Mouse (Mus musculus): ENCODE measurements around the gene Fli1. TPM values are rescaled to one million over a fixed set of nuclear protein-coding genes. Genes with fewer than 3 reads are reported as not detected.

Fli1 gene
- polyA plus RNA-seq, 1 experiment from 2014 or later: 56.7 TPM

- no peak overlapping the region for H3K4me3 ChIP-seq
- DNase-seq (ENCODE audit: low spot score): no peak
- H3K9me3 ChIP-seq: no peaks in the 10 kb centered on the region
- H3K27me3 ChIP-seq (replicated peaks; ENCODE audit: low read depth, poor library complexity, severe bottlenecking): no peaks in the 10 kb centered on the region
- H3K4me1 ChIP-seq: peaks cover 24% of the 10 kb centered on the region
- H3K27ac ChIP-seq (replicated peaks): no peak overlapping the region
- H3K36me3 ChIP-seq (replicated peaks): peaks cover 66% of the 10 kb centered on the region
Measured at GRCm38 (mm10) chr9:32488627-32489026, 54.0 kb downstream of the Fli1 start.

DNA sequence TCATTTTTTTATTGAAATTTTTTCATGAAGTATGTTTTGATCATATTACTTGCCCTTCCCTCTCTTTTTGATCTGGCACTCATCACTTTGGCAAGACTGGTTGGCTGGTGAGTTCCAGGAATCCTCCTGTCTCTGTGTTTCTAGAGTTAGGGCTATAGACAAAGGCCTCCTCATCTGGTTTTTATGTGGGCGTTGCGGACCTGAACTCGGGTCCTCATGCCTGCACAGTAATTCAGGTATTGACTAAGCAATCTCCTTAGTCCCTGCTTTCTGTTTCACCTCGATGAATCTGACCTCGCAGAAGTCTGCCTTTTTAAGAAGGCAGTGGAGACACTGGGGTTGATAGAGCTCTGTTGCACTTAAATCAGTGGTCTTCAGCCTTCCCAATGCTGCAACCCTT is 54.8 kb downstream of the Fli1 start:
- no peak overlapping the region for H3K4me3 ChIP-seq

GRCm38 (mm10) chr9:32487401-32487800 is 55.3 kb downstream of the Fli1 start:
- 90% methylated on average over 4 of the region's 4 CpGs for WGBS

More for the DNA sequence above, 54.8 kb downstream of the Fli1 start:
- no peak for DNase-seq (ENCODE audit: low spot score)
- H3K36me3 ChIP-seq (replicated peaks): peaks cover 69% of the 10 kb centered on the region
- H3K4me1 ChIP-seq: peaks cover 22% of the 10 kb centered on the region
- WGBS: 95% methylated on average over 5 of the region's 5 CpGs
- no peak overlapping the region for H3K27ac ChIP-seq (replicated peaks)
- H3K9me3 ChIP-seq: no peaks in the 10 kb centered on the region
- no peaks in the 10 kb centered on the region for H3K27me3 ChIP-seq (replicated peaks; ENCODE audit: low read depth, poor library complexity, severe bottlenecking)

GRCm38 (mm10) chr9:32480418-32480817 is 62.2 kb downstream of the Fli1 start:
- Histone ChIP-seq H3K9me3 (no peaks in the 10 kb centered on the region), H3K4me1 (peaks cover 21% of the 10 kb centered on the region), H3K36me3 (replicated peaks) (peaks cover 58% of the 10 kb centered on the region), H3K27ac (replicated peaks) (no peak overlapping the region), H3K4me3 (no peak overlapping the region), H3K27me3 (replicated peaks; ENCODE audit: low read depth, poor library complexity, severe bottlenecking) (no peaks in the 10 kb centered on the region)
- 86% methylated on average over 5 of the region's 5 CpGs for WGBS
- DNase-seq (ENCODE audit: low spot score): no peak

More at GRCm38 (mm10) chr9:32487401-32487800, 55.3 kb downstream of the Fli1 start:
- no peaks in the 10 kb centered on the region for H3K27me3 ChIP-seq (replicated peaks; ENCODE audit: low read depth, poor library complexity, severe bottlenecking)
- H3K9me3 ChIP-seq: no peaks in the 10 kb centered on the region
- no peak overlapping the region for H3K4me3 ChIP-seq
- H3K4me1 ChIP-seq: peaks cover 22% of the 10 kb centered on the region
- no peak for DNase-seq (ENCODE audit: low spot score)
- no peak overlapping the region for H3K27ac ChIP-seq (replicated peaks)
- peaks cover 73% of the 10 kb centered on the region for H3K36me3 ChIP-seq (replicated peaks)

DNA sequence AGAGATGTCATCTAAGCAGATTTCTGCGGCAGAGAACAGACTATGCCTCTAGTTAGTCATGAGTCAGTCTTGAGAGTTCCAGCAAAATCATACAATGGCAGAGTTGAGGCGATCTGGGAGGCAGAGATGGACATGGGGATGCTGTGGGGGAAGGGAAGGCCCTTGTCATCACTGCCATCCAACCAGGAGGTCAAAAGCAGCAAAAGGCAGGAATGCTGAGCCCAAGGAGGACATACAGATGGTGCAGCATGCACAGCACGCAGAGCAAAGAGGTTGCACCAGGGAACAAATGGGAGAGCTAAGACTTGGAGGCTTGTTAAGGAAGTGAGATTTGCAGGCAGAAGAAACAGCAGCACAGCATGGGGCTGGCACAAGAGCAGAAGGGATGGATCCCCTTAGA is 63.9 kb downstream of the Fli1 start:
- DNase-seq (ENCODE audit: low spot score): no peak
- Histone ChIP-seq H3K9me3 (no peaks in the 10 kb centered on the region), H3K27me3 (replicated peaks; ENCODE audit: low read depth, poor library complexity, severe bottlenecking) (no peaks in the 10 kb centered on the region), H3K4me3 (no peak overlapping the region), H3K4me1 (peaks cover 16% of the 10 kb centered on the region), H3K27ac (replicated peaks) (no peak overlapping the region), H3K36me3 (replicated peaks) (peaks cover 60% of the 10 kb centered on the region)
- WGBS: 70% methylated on average over 3 of the region's 3 CpGs

- Histone ChIP-seq H3K36me3 (replicated peaks) (peaks cover 60% of the 10 kb centered on the region), H3K27ac (replicated peaks) (no peak overlapping the region), H3K4me3 (no peak overlapping the region), H3K4me1 (peaks cover 16% of the 10 kb centered on the region), H3K9me3 (no peaks in the 10 kb centered on the region), H3K27me3 (replicated peaks; ENCODE audit: low read depth, poor library complexity, severe bottlenecking) (no peaks in the 10 kb centered on the region)
- no peak for DNase-seq (ENCODE audit: low spot score)
- WGBS: 72% methylated on average over 2 of the region's 2 CpGs
Measured at GRCm38 (mm10) chr9:32478087-32478486, 64.6 kb downstream of the Fli1 start.

DNA sequence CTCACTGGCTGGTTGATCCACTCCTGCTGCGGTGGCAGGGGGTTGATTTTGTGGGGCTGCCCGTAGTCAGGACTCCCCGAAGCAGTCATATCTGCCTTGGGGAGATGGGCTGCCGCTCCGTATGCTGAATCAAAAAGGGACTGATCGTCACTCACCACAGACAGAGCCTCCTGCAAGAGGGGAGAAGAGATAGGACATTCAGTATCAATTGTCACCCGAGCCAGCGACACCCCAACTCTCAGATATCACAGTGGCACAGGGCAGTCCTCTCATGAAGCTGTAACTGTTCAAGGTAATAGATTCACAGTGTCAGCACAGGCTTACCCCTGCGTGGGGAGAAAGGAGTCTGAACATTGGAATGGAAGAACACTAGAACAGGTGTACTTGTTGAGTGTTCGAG is 66.1 kb downstream of the Fli1 start:
- Histone ChIP-seq H3K4me1 (peaks cover 16% of the 10 kb centered on the region), H3K4me3 (no peak overlapping the region), H3K27me3 (replicated peaks; ENCODE audit: low read depth, poor library complexity, severe bottlenecking) (no peaks in the 10 kb centered on the region), H3K27ac (replicated peaks) (no peak overlapping the region), H3K36me3 (replicated peaks) (peaks cover 60% of the 10 kb centered on the region), H3K9me3 (no peaks in the 10 kb centered on the region)
- no peak for DNase-seq (ENCODE audit: low spot score)
- 90% methylated on average over 10 of the region's 10 CpGs for WGBS

- Histone ChIP-seq H3K36me3 (replicated peaks) (peaks cover 75% of the 10 kb centered on the region), H3K27me3 (replicated peaks; ENCODE audit: low read depth, poor library complexity, severe bottlenecking) (no peaks in the 10 kb centered on the region), H3K4me1 (peaks cover 17% of the 10 kb centered on the region), H3K27ac (replicated peaks) (no peak overlapping the region), H3K4me3 (no peak overlapping the region), H3K9me3 (no peaks in the 10 kb centered on the region)
- WGBS: 90% methylated on average over 10 of the region's 10 CpGs
- no peak for DNase-seq (ENCODE audit: low spot score)
Measured at GRCm38 (mm10) chr9:32474621-32475390, 67.9 kb downstream of the Fli1 start.

DNA sequence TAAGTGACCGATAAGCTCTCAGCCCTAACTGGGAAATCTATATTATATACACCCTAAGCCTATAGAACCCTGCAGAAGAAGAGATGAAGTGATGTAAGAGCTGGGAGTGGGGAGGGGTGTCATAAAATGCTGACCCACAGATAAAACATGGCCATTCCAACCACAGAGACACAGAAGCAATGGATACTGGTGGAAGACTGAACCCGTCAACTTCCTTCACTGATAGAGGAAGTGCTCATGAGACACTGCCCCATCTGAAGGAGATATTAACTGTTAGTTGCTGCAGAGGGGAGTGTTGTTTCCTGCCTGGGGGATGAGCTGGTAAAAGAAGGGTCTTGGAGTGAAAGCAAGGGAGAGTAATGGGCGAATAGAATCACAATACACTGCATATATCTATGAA is 70.3 kb downstream of the Fli1 start:
- H3K36me3 ChIP-seq (replicated peaks): peaks cover 96% of the 10 kb centered on the region
- no peak overlapping the region for H3K27ac ChIP-seq (replicated peaks)

DNA sequence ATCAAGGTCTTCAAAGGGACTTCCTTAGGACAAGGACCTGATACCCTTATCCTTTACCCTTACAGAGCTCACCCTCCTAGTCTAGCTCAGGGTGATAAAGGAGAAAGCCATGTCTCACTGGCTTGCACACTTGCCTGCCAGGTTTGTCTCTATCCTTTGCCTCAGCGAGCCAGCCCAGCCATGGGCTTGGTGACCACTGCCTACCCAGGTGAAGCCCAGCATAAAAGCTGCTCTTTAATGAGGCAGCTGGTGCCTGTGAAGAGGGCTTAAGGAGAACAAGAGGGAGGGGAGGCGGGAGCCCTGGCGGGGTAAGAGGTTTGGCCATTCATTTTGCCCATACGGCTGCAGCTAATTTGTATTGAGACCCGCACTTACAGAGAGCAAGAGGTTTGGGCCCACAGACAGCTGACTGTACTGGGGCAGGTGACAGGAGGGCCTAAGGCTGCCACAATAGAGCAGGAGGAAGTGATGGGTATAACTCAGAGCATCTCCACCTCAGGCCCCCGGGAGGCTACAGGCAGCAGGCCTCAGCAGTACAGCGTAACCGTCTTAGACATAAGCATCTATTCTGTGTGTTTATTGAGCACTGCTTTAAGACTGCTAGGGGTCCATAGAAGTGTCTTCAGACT is 73.4 kb downstream of the Fli1 start:
- WGBS: 64% methylated on average over 8 of the region's 8 CpGs
- H3K9me3 ChIP-seq: no peaks in the 10 kb centered on the region
- DNase-seq (ENCODE audit: low spot score): no peak
- peaks cover 23% of the 10 kb centered on the region for H3K4me1 ChIP-seq
- H3K36me3 ChIP-seq (replicated peaks): peaks cover 96% of the 10 kb centered on the region
- H3K4me3 ChIP-seq: no peak overlapping the region
- no peaks in the 10 kb centered on the region for H3K27me3 ChIP-seq (replicated peaks; ENCODE audit: low read depth, poor library complexity, severe bottlenecking)
- no peak overlapping the region for H3K27ac ChIP-seq (replicated peaks)

More for the DNA sequence above, 70.3 kb downstream of the Fli1 start:
- WGBS: 92% methylated on average over 3 of the region's 3 CpGs
- no peaks in the 10 kb centered on the region for H3K27me3 ChIP-seq (replicated peaks; ENCODE audit: low read depth, poor library complexity, severe bottlenecking)
- H3K4me1 ChIP-seq: peaks cover 19% of the 10 kb centered on the region
- DNase-seq (ENCODE audit: low spot score): no peak
- no peaks in the 10 kb centered on the region for H3K9me3 ChIP-seq
- no peak overlapping the region for H3K4me3 ChIP-seq

DNA sequence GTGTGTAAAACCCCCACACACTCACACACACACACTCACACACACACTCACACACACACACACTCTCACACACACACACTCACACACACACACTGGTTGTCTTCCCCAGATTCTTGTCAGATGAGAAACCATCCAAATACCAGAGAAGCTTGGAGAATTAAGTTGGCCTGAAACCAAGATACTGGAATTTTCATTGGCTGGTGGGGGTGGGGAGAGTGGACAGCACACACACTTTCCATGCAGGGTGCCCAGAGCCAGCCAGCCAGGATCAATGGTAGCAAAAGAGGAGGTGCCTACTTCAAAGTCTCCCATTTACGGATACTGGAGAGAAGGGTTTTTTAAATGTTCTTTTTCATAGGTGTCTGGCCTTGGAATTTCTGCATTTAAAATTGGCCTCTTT is 74.3 kb downstream of the Fli1 start:
- Histone ChIP-seq H3K36me3 (replicated peaks) (peaks cover 96% of the 10 kb centered on the region), H3K27ac (replicated peaks) (no peak overlapping the region), H3K4me3 (no peak overlapping the region), H3K27me3 (replicated peaks; ENCODE audit: low read depth, poor library complexity, severe bottlenecking) (no peaks in the 10 kb centered on the region), H3K9me3 (no peaks in the 10 kb centered on the region), H3K4me1 (peaks cover 23% of the 10 kb centered on the region)
- WGBS: 98% methylated on average over 1 of the region's 1 CpGs
- no peak for DNase-seq (ENCODE audit: low spot score)

DNA sequence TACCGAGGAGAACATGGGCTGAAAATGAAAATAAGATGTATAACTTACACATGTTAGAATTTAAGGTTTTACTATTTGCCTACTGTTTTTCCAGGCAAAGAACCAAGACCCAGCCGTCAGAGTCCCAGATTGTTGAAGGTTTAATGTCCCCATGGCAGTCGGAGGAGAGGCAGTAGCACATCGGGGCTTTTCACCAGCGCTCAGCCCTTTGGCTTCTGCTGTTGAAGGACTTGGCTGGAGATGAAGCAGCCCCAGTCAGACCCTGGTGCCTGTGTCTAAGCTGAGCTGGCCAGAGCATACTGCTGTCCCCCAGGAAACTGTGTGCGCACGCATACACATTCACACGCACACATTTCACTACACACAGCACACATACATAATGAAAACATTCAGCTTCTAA is 75.2 kb downstream of the Fli1 start:
- H3K27ac ChIP-seq (replicated peaks): no peak overlapping the region
- no peaks in the 10 kb centered on the region for H3K9me3 ChIP-seq
- DNase-seq (ENCODE audit: low spot score): no peak
- H3K27me3 ChIP-seq (replicated peaks; ENCODE audit: low read depth, poor library complexity, severe bottlenecking): no peaks in the 10 kb centered on the region
- 86% methylated on average over 8 of the region's 8 CpGs for WGBS
- H3K4me1 ChIP-seq: peaks cover 23% of the 10 kb centered on the region
- no peak overlapping the region for H3K4me3 ChIP-seq
- H3K36me3 ChIP-seq (replicated peaks): peaks cover 96% of the 10 kb centered on the region

GRCm38 (mm10) chr9:32466861-32467260 is 75.8 kb downstream of the Fli1 start:
- peaks cover 23% of the 10 kb centered on the region for H3K4me1 ChIP-seq
- H3K4me3 ChIP-seq: no peak overlapping the region
- H3K27ac ChIP-seq (replicated peaks): 0 out of 2 replicates have a peak overlapping the region, but pooled peaks have one; percentile 2
- WGBS: 80% methylated on average over 8 of the region's 8 CpGs
- DNase-seq (ENCODE audit: low spot score): no peak
- H3K36me3 ChIP-seq (replicated peaks): peaks cover 96% of the 10 kb centered on the region
- H3K9me3 ChIP-seq: no peaks in the 10 kb centered on the region
- H3K27me3 ChIP-seq (replicated peaks; ENCODE audit: low read depth, poor library complexity, severe bottlenecking): no peaks in the 10 kb centered on the region
